Mouse (Mus musculus) bone marrow macrophage, adult 2 months (primary cell): ENCODE measurements around the gene Slc22a28.

Source experiments
- CTCF ChIP-seq: IDR thresholded peaks from 2 replicates; pipeline ENCODE4 v1.5.1; 2012; ENCODE audit warnings: low read depth, mild to moderate bottlenecking, low read length, moderate library complexity
- POLR2A ChIP-seq: IDR thresholded peaks from 2 replicates; pipeline ENCODE4 v1.6.1; 2012; ENCODE audit warnings: mild to moderate bottlenecking, low read depth, low read length, borderline replicate concordance

DNA sequence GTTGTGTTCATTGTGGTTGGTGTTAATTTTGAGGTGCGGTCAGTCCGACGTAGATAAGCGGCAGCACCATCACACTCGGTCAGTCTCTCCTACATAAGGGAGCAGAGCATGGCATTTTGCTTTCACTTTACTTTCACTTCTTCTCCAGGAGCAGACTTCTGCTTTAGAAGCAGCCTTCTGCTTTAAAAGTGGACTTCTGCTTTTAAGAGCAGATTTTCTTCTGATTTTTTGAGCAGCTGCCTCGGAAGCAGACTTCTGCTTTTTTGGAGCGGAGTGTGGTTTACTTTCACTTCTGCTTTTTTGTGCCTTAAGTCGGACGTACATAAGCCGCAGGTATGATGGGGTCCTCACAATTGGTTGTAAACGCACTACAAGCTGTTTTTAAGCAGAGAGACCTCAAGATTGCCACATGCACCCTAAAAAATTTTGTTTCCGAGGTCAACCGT, 111.9 kb downstream of the Slc22a28 start:
- TF ChIP-seq POLR2A = no peak
- TF ChIP-seq CTCF = no peak
